Mouse (Mus musculus): ENCODE results near the gene Mtss1l. TPM values are rescaled to one million over a fixed set of nuclear protein-coding genes. Genes with fewer than 3 reads are reported as not detected.
"Not testable (repeated sequence)": the region's sequence is repeated elsewhere in the genome, so short reads cannot be mapped to it uniquely, and the experiment has no call there.

Mtss1l gene
- total RNA-seq, 2 experiments from 2014 or later: 78.8 to 106 TPM

GRCm38 (mm10) chr8:110772452-110772851 is 51.2 kb downstream of the Mtss1l start:
- intact Hi-C loops (cut with DNase I): no loop called here
- no peak for DNase-seq

GRCm38 (mm10) chr8:110774047-110774446 is 52.8 kb downstream of the Mtss1l start:
- intact Hi-C loops (cut with DNase I): no loop called here
- no peak for DNase-seq

- intact Hi-C loops (cut with DNase I): no loop called here
- no peak for DNase-seq
Measured at GRCm38 (mm10) chr8:110774725-110775124, 53.4 kb downstream of the Mtss1l start.

GRCm38 (mm10) chr8:110775316-110775715 is 54.0 kb downstream of the Mtss1l start:
- intact Hi-C loops (cut with DNase I): no loop called here
- DNase-seq: no peak

- intact Hi-C loops (cut with DNase I): no loop called here
- no peak for DNase-seq
Measured at GRCm38 (mm10) chr8:110775721-110776120, 54.4 kb downstream of the Mtss1l start.

GRCm38 (mm10) chr8:110776335-110776734 is 55.1 kb downstream of the Mtss1l start:
- intact Hi-C loops (cut with DNase I): no loop called here
- DNase-seq: no peak

GRCm38 (mm10) chr8:110779924-110780718 is 58.8 kb downstream of the Mtss1l start:
- no peak for DNase-seq
- intact Hi-C loops (cut with DNase I): no loop called here

GRCm38 (mm10) chr8:110785366-110785765 is 64.1 kb downstream of the Mtss1l start:
- intact Hi-C loops (cut with DNase I): no loop called here
- DNase-seq: no peak

GRCm38 (mm10) chr8:110786501-110786900 is 65.2 kb downstream of the Mtss1l start:
- intact Hi-C loops (cut with DNase I); DNase-seq: not testable (repeated sequence)

- no peak for DNase-seq
- intact Hi-C loops (cut with DNase I): no loop called here
Measured at GRCm38 (mm10) chr8:110786934-110787333, 65.7 kb downstream of the Mtss1l start.

GRCm38 (mm10) chr8:110787411-110787954 is 66.2 kb downstream of the Mtss1l start:
- intact Hi-C loops (cut with DNase I): no loop called here

GRCm38 (mm10) chr8:110788981-110789380 is 67.7 kb downstream of the Mtss1l start:
- intact Hi-C loops (cut with DNase I): no loop called here

More at GRCm38 (mm10) chr8:110787411-110787954, 66.2 kb downstream of the Mtss1l start:
- no peak for DNase-seq

GRCm38 (mm10) chr8:110789571-110789970 is 68.3 kb downstream of the Mtss1l start:
- intact Hi-C loops (cut with DNase I): no loop called here
- DNase-seq: no peak

More at GRCm38 (mm10) chr8:110788981-110789380, 67.7 kb downstream of the Mtss1l start:
- DNase-seq: no peak

- no peak for DNase-seq
- intact Hi-C loops (cut with DNase I): no loop called here
Measured at GRCm38 (mm10) chr8:110790270-110790669, 69.0 kb downstream of the Mtss1l start.

Other genes starting within 250 kb of the Mtss1l start
- 10 to 100 TPM; 15.8 to 16.0 TPM for gene Vac14, start 102.9 kb upstream of the Mtss1l start, total RNA-seq (2021)
- 1 to 10 TPM; 4.8 TPM for gene Il34, start 84.4 kb downstream of the Mtss1l start, total RNA-seq (2021)
- 10 to 100 TPM; 57.2 to 59.1 TPM for gene Cog4, start 125.1 kb downstream of the Mtss1l start, total RNA-seq (2021)
- gene Sf3b3, start 125.3 kb downstream of the Mtss1l start, total RNA-seq (2021): 10 to 100 TPM; 16.5 to 18.5 TPM
- gene Fuk, start 181.0 kb downstream of the Mtss1l start, total RNA-seq (2021): 1 to 10 TPM; 3.2 to 3.8 TPM
- gene St3gal2, start 198.4 kb downstream of the Mtss1l start, total RNA-seq (2021): 10 to 100 TPM; 47.1 to 48.8 TPM

Measured in gastrocnemius, postnatal 36 days (tissue).